Mouse (Mus musculus): ENCODE data around the gene Vmn2r2. TPM values are rescaled to one million over a fixed set of nuclear protein-coding genes. Genes with fewer than 3 reads are reported as not detected.

Gene Vmn2r2
- total RNA-seq (2017): not detected in 2 replicates

GRCm38 (mm10) chr3:64141878-64142508, at the start of gene Vmn2r2:
Vmn2r2 (minus strand) TSS chr3:64141928.
- ATAC-seq (replicated peaks; ENCODE audit: low read depth, poor library complexity, severe bottlenecking): no peak

GRCm38 (mm10) chr3:64113352-64114046, 28.2 kb downstream of the Vmn2r2 start:
- no peak for ATAC-seq (replicated peaks; ENCODE audit: low read depth, poor library complexity, severe bottlenecking)

- no peak for ATAC-seq (replicated peaks; ENCODE audit: low read depth, poor library complexity, severe bottlenecking)
These were observed 29.0 kb downstream of the Vmn2r2 start for GRCm38 (mm10) chr3:64112707-64113106.

GRCm38 (mm10) chr3:64081247-64081646, 60.5 kb downstream of the Vmn2r2 start, which contains the start of gene Vmn2r1:
Vmn2r1 (plus strand) TSS chr3:64081547.
- no peak for ATAC-seq (replicated peaks; ENCODE audit: low read depth, poor library complexity, severe bottlenecking)

Other genes with a start within 250 kb of the Vmn2r2 start
- gene Plch1, start 242.5 kb downstream of the Vmn2r2 start, total RNA-seq (2017): not detected in 2 replicates
- 5.6 and 8.5 TPM in 2 replicates for gene E130311K13Rik, start 212.5 kb downstream of the Vmn2r2 start, total RNA-seq (2017)
- 18.5 and 19.1 TPM in 2 replicates for gene Slc33a1, start 177.2 kb downstream of the Vmn2r2 start, total RNA-seq (2017)
- gene Gmps, start 165.8 kb downstream of the Vmn2r2 start, total RNA-seq (2017): 52.2 and 54.9 TPM in 2 replicates
- gene Vmn2r1, start 60.4 kb downstream of the Vmn2r2 start, total RNA-seq (2017): not detected in 2 replicates
- gene Vmn2r3, start 147.8 kb upstream of the Vmn2r2 start, total RNA-seq (2017): not detected in 2 replicates